Mouse (Mus musculus) midbrain, embryonic 15.5 days (tissue): ENCODE measurements around the gene Hoxb6. TPM values are rescaled to one million over a fixed set of nuclear protein-coding genes. Genes with fewer than 3 reads are reported as not detected.

Source experiments
- ATAC-seq: fragments of 200-750 bp; cut with Nextera tagmentation; replicated peaks from 2 replicates; pipeline ENCODE4 v1.8.0; 2017; ENCODE audit warnings: moderate TSS enrichment
- H3K27ac ChIP-seq: fragments of 300-500 bp; sonication (generic); 2 replicates; pipeline ENCODE4 v1.5.1; 2015; ENCODE audit warnings: mild to moderate bottlenecking, inconsistent platforms
- H3K27me3 ChIP-seq: fragments of 300-500 bp; sonication (generic); replicated peaks from 2 replicates; pipeline ENCODE4 v1.6.1; 2015; ENCODE audit warnings: inconsistent platforms
- H3K36me3 ChIP-seq: fragments of 300-500 bp; sonication (generic); replicated peaks from 2 replicates; pipeline ENCODE4 v1.6.1; 2015; ENCODE audit warnings: inconsistent platforms
- H3K4me1 ChIP-seq: fragments of 300-500 bp; sonication (generic); 2 replicates; pipeline ENCODE4 v1.6.1; 2015; ENCODE audit warnings: inconsistent platforms
- H3K4me2 ChIP-seq: fragments of 300-500 bp; sonication (generic); 2 replicates; pipeline ENCODE4 v1.6.1; 2015; ENCODE audit warnings: inconsistent platforms, mild to moderate bottlenecking, moderate library complexity
- H3K4me3 ChIP-seq: fragments of 300-500 bp; sonication (generic); 2 replicates; pipeline ENCODE4 v1.5.1; 2015; ENCODE audit warnings: mild to moderate bottlenecking, inconsistent platforms
- H3K9ac ChIP-seq: fragments of 300-500 bp; sonication (generic); 2 replicates; pipeline ENCODE4 v1.6.1; 2015; ENCODE audit warnings: mild to moderate bottlenecking, inconsistent platforms
- H3K9me3 ChIP-seq: fragments of 300-500 bp; sonication (generic); 2 replicates; pipeline ENCODE4 v1.6.1; 2016; ENCODE audit warnings: inconsistent platforms
- WGBS: fragments of 180-500 bp; shearing (Covaris S2); methylation state at CpG from one replicate; pipeline ENCODE4 v1.1.7; 2015; ENCODE audit warnings: mixed read lengths; 5-methylcytosine and 5-hydroxymethylcytosine counted together
- polyA plus RNA-seq: library from polyadenylated mRNA; unstranded; fragments of >200 nt; fragmentation: Nextera tagmentation; extraction: Ambion mirVana; gene quantifications from 2 replicates; pipeline ENCODE4 v1.2.1, GENCODE M21; 2015

The Hoxb6 gene
- polyA plus RNA-seq, 1 experiment from 2014 or later: 0.13 TPM

DNA sequence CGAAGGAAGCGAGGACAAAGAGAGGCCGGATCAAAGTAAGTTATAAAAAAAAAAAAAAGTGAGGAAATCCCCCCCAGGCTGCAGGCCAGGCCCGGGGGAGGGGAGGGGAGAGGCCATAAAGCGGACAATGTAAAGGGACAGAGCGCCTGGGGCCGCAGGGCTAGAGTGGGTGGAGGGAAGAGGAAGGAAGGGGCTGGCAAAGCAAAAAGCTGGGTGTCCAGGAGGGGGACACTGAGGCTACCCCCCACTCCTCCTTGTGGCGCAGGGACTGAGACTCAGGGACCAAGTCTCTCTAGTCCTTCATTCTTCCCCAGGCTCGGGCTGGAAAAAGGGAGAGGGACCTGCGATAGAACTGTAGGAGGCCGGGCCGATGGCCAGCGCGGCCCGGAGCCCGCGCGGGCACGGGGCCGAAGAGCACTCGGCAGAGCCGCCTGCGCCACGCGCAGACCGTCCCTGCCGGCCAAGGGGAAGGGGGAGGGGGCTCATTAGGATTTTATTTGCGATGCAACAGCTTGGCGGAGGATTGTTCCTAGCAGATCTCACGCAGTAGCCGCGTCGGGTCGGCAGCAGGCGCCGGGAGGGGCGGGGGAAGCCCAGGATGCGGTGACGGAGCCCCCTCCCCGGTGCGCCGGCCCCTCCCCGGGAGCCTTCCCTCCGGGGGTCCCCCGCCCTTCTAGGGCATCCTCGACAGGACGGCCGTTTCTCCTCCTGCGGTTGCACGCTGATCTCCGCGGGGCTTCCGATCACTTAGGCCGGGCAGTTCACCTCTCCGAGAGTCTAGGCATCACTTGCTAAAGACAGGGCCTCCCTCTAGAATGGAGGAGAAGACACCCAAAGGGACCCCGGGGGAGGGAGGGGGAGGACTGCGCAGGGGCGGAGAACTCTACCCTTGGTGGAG lies 20.0 kb upstream of the Hoxb6 start:
- H3K4me1 ChIP-seq: peaks cover 4% of the 10 kb centered on the region; the same call in 1 of the 2 replicates
- no peaks in the 10 kb centered on the region for H3K36me3 ChIP-seq
- H3K27ac ChIP-seq: no peak overlapping the region
- peaks cover 98% of the 10 kb centered on the region for H3K27me3 ChIP-seq
- WGBS: under 1% methylated on average over 58 of the region's 58 CpGs
- no peak overlapping the region for H3K4me3 ChIP-seq
- H3K4me2 ChIP-seq: peak overlapping the region; percentile 24
- no peaks in the 10 kb centered on the region for H3K9me3 ChIP-seq
- H3K9ac ChIP-seq: no peak overlapping the region
- no peak for ATAC-seq

DNA sequence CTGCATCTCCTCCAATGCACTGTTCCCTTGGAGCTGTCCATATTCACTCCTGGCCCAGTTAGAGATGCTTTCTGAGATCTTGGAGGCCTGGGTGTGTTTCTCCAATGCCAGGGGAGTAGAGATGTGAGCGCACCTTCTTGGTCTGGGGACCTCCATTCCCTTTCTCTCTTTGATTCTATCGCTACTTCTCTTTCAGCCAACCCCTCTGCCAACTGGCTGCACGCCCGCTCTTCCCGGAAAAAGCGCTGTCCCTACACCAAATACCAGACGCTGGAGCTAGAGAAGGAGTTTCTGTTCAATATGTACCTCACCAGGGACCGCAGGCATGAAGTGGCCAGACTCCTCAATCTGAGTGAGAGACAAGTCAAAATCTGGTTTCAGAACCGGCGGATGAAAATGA lies 17.8 kb upstream of the Hoxb6 start:
- Histone ChIP-seq H3K4me2 (no peak overlapping the region), H3K27ac (no peak overlapping the region), H3K4me3 (no peak overlapping the region), H3K9me3 (no peaks in the 10 kb centered on the region), H3K27me3 (peaks cover 100% of the 10 kb centered on the region), H3K9ac (no peak overlapping the region), H3K36me3 (no peaks in the 10 kb centered on the region), H3K4me1 (peaks cover 4% of the 10 kb centered on the region; the same call in 1 of the 2 replicates)
- WGBS: 5% methylated on average over 10 of the region's 10 CpGs
- ATAC-seq: no peak

DNA sequence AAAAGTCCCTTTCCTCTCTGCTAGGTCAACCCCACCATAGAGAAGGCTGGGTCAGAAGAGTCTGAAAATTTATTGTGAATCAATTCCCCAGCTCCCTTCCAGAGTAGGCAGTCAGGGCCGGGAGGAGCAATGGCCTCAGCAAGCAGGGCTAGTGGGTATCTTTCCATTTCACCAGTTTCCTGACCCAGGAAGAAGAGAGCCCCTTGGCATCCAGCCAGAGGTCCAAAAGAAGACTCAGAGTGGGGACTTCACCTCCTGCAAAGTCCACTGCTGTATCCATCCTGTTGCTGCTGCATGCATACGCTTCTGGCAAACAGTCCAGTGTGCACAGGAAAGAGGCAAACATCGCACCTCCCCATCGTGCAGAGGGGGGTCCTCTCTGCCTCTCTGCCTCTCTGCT lies 16.4 kb upstream of the Hoxb6 start:
- H3K9ac ChIP-seq: no peak overlapping the region
- WGBS: 5% methylated on average over 4 of the region's 4 CpGs
- H3K36me3 ChIP-seq: no peaks in the 10 kb centered on the region
- no peak overlapping the region for H3K27ac ChIP-seq
- ATAC-seq: no peak
- no peak overlapping the region for H3K4me2 ChIP-seq
- H3K4me3 ChIP-seq: no peak overlapping the region
- H3K27me3 ChIP-seq: peaks cover 100% of the 10 kb centered on the region
- no peaks in the 10 kb centered on the region for H3K9me3 ChIP-seq
- peaks cover 4% of the 10 kb centered on the region; the same call in 1 of the 2 replicates for H3K4me1 ChIP-seq

DNA sequence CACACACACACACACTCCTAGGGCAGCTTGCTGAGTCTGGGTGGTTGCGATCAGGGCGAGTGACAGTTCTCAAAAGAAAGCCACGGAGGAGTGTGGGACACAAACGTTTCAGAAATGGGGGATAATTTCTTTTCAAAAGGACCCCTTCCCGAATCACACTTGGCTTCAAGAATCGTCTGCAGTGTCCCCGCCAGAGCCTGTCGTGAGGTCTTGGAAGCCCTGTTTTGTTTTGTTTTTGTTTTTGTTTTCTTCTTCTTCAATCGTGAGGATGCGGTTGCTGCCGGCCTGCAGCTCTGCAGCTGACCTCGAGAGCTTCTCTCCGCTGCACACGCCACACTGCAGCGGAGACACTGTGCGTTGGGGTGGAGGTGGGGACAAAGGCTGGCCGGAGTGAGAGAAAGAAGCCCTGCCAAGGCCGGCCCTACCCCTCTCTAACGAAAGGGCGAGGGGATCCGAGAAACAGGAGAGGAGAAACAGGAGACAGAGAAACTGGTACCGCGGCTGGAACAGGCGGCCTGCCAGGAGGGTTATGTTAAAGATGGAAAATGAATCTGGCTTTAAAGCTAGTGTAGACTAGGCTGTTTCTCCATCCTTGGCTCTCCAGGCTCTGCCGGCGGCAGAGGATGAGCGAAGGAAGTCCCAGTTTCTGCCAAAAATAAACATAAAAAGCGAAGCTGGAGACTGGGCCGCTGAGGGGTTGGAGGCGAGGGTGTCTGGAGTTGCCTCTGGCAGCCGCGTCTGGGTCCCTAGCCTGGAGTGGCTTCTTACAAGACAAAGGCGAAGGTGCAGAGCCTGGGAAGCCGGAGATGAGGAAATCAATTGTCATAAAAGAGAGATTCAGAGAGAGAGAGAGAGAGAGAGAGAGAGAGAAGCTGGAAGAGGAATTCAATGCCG lies 14.9 kb upstream of the Hoxb6 start:
- H3K9ac ChIP-seq: no peak overlapping the region
- ATAC-seq: no peak
- no peak overlapping the region for H3K4me2 ChIP-seq
- peaks cover 98% of the 10 kb centered on the region for H3K27me3 ChIP-seq
- H3K27ac ChIP-seq: no peak overlapping the region
- peaks cover 1% of the 10 kb centered on the region; the same call in 1 of the 2 replicates for H3K4me1 ChIP-seq
- H3K36me3 ChIP-seq: no peaks in the 10 kb centered on the region
- no peak overlapping the region for H3K4me3 ChIP-seq
- WGBS: 2% methylated on average over 35 of the region's 35 CpGs
- H3K9me3 ChIP-seq: no peaks in the 10 kb centered on the region

DNA sequence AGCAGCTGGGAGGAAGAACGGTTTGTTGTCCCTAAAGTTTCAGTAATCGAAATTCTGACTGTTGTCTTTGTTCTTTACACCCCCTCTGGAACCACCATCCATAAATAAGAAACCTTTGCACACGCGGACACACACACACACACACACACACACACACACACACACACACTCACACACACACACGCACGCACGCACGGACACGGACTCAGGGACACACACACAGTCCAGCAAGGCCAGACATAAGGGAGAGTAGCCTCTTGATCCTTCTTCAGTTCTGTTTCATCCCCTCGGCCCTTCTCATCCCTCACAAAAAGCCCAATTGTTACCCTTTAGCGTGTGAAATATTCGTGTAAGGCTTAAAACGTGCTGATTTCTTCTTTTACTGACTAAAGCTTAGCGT lies 14.0 kb upstream of the Hoxb6 start:
- Histone ChIP-seq H3K36me3 (no peaks in the 10 kb centered on the region), H3K9ac (no peak overlapping the region), H3K27me3 (peaks cover 96% of the 10 kb centered on the region), H3K9me3 (no peaks in the 10 kb centered on the region), H3K27ac (no peak overlapping the region), H3K4me1 (no peaks in the 10 kb centered on the region), H3K4me2 (no peak overlapping the region), H3K4me3 (no peak overlapping the region)
- ATAC-seq: no peak
- WGBS: 22% methylated on average over 14 of the region's 14 CpGs

DNA sequence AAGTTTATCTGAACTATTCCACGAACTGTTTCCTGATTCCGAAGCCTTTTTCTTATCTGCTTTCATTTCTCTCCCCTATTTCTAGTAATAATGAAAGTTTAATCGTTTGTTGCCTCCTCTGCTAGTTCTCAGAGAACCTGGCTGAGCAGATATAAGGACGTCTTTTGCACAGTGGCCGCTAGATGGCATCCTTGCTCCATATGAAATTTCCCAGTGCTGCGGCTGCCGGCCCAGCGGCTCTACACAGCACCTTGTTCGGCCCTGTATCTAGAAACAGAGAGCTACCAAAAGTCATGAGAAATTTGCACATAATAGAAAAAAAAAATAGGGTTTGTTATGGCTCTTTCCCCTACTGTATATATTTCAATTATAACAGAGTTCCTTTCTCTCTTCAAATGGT lies 13.5 kb upstream of the Hoxb6 start:
- Histone ChIP-seq H3K36me3 (no peaks in the 10 kb centered on the region), H3K27ac (no peak overlapping the region), H3K27me3 (peaks cover 96% of the 10 kb centered on the region), H3K4me3 (no peak overlapping the region), H3K9ac (no peak overlapping the region), H3K4me2 (no peak overlapping the region), H3K4me1 (no peaks in the 10 kb centered on the region), H3K9me3 (no peaks in the 10 kb centered on the region)
- WGBS: under 1% methylated on average over 9 of the region's 9 CpGs
- ATAC-seq: peak; percentile 62; the same call in 1 of the 2 replicates

DNA sequence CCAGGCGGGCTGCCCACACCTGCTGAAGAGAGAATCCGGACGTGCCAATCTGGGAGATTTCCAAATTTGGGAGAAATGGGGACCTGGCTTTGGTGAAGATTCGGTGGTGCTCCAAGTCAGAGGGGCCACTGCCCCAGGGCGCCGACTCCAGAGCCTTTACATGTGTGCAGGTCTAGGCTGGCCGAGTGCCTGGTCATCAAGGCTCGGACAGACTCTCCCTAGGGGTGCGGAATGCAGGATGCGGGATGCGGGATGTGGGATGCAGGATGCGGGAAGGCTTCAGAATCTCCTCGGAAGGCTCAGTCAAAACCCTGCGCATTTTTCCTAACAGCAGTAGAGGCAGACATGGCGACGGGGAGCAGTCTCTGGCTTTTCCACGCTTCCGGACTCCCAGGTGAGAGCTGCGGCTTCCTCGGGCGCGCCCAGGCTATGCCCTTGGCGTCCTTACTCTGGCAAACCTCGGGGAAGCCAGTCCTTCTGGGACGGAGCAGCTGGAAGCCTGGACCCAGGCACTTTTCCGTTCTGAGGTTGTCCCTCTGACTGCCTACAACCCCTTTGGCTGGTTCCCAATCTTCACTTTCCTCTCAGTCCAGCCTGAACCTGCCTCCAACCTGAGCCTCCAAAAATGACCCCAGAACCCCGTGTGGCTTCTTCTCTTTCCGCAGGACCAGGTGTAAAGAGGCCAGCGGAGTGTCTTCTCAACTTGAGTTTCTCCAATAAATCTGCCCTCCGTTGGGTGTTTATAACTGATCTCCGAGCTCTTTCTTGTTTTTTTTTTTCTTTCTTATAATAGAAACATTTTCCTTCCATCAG lies 12.6 kb upstream of the Hoxb6 start:
- no peak for ATAC-seq
- Histone ChIP-seq H3K36me3 (no peaks in the 10 kb centered on the region), H3K27me3 (peaks cover 96% of the 10 kb centered on the region), H3K4me1 (peaks cover 6% of the 10 kb centered on the region; the same call in 1 of the 2 replicates), H3K4me2 (no peak overlapping the region), H3K9me3 (no peaks in the 10 kb centered on the region), H3K27ac (no peak overlapping the region), H3K9ac (no peak overlapping the region), H3K4me3 (no peak overlapping the region)
- 2% methylated on average over 31 of the region's 31 CpGs for WGBS

DNA sequence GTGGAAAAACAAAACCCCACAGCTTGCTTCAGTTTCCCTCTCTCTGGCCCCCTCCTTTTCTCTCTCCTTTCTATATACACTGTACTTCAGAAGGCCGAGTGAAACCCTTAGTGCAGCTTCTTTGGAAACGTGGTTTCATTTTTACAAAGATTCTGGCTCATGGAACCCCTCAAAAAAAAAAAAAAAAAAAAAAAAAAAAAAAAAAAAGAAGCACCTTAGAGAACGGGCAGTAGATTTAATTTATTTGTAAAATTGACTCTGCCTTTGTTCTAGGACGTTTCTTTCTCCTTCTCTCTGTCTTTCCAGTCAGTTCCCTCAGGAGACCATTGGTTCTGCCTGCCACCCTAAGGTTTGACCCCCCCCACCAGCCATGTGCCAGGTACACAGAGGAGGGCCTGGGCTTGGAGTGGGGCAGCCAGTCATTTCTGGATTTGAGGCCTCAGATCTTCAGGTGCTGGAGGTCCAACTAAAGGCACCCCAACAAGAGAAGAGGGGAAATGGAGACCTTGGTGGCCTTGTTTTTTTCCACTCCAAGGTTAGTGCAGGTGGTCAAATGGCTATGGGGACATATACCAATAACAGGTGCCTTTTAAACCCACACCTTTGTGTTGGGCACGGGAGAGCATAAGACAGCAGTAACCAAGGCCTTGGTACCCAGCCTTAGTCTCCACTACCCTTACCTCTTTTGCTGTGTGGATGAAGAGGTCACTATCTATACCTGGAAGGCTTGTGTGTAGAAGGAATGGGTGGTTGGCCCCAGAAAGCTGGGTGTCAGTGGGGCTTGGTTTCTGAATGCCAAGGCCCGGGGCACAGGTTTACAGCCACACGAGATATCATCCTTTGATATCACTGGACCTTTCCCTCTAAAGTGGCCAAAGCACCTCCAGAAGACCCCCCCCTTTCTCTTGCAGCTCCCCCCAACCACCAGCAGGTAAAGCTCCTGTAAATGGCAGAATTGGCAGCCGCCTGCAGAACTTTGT lies 11.6 kb upstream of the Hoxb6 start:
- Histone ChIP-seq H3K4me1 (peaks cover 6% of the 10 kb centered on the region; the same call in 1 of the 2 replicates), H3K27me3 (peaks cover 94% of the 10 kb centered on the region), H3K9ac (no peak overlapping the region), H3K4me3 (no peak overlapping the region), H3K9me3 (no peaks in the 10 kb centered on the region), H3K36me3 (no peaks in the 10 kb centered on the region), H3K27ac (no peak overlapping the region), H3K4me2 (no peak overlapping the region)
- WGBS: 7% methylated on average over 8 of the region's 8 CpGs
- no peak for ATAC-seq

DNA sequence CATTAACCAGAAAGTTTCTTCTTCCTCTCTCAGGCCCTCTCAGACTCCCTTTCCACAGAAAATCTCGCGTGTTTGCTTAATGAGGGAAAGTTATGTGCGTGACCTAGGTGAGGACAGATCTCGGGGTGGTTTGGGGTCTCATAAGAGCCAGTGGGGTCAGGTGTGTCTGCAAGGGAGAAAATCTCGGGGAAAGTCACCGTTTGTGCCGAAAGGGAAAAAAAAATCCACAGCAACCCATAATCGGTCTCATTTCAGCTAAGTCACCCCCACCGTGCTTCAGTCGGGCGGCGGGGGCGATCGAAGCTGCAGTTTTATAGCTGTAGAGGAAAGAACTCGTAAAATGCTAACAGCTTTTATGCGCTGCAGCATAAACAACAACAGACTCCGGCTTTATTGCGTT lies 10.9 kb upstream of the Hoxb6 start:
- Histone ChIP-seq H3K4me1 (peaks cover 6% of the 10 kb centered on the region; the same call in 1 of the 2 replicates), H3K36me3 (no peaks in the 10 kb centered on the region), H3K9ac (no peak overlapping the region), H3K27ac (no peak overlapping the region), H3K27me3 (peaks cover 94% of the 10 kb centered on the region), H3K9me3 (no peaks in the 10 kb centered on the region), H3K4me2 (no peak overlapping the region), H3K4me3 (no peak overlapping the region)
- no peak for ATAC-seq
- WGBS: 5% methylated on average over 18 of the region's 18 CpGs

DNA sequence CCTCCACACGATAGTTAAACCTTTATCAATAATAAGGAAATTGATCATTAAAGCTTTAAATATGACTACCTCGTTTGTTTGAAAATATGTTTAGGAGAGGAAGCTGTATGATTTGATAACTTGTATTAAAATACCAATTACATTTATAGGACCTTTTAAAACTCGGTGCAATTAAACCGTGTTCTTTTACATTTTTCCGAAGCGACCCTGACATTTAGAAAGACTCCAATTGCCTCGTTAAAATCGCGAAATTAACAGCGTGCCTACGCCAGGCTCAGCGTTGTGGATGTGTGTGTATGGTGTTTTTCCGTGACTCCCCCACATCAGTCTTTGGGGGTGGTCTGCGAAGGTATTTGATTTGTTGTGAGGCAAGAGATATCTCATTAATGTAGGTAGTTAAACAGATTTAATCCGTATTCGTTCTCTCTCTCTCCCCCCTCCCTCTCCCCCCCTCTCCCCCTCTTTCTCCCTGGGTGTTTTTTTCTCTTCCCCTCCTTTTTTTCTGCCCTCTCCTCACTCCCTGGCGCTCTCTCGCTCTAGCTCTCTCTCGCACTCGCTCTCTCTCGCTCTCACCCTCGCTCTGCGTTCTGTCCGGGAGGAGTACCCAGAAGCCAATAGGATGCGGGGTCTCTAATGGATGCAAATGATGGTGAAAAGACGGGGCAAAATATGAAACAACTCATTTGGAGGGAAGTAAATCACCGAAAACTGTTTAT lies 10.3 kb upstream of the Hoxb6 start, which contains the start of gene Hoxb8:
Hoxb8 (plus strand) TSS at position 51 of the 716 bp plus-strand sequence.
- no peak within 1 kb of the TSS for H3K4me2 ChIP-seq
- peaks cover 94% of the 10 kb centered on the region for H3K27me3 ChIP-seq
- ATAC-seq: no peak
- H3K4me3 ChIP-seq: no peak within 1 kb of the TSS
- no peaks in the 10 kb centered on the region for H3K9me3 ChIP-seq
- H3K36me3 ChIP-seq: no peaks in the 10 kb centered on the region
- 2% methylated on average over 27 of the region's 27 CpGs for WGBS
- no peak within 1 kb of the TSS for H3K9ac ChIP-seq
- peaks cover 6% of the 10 kb centered on the region; the same call in 1 of the 2 replicates for H3K4me1 ChIP-seq
- H3K27ac ChIP-seq: no peak within 1 kb of the TSS
